Mouse (Mus musculus): ENCODE data around the gene Mgat3. TPM values are rescaled to one million over a fixed set of nuclear protein-coding genes. Genes with fewer than 3 reads are reported as not detected.

Mgat3 gene
- polyA plus RNA-seq, 1 experiment from 2014 or later = 12.3 TPM

DNA sequence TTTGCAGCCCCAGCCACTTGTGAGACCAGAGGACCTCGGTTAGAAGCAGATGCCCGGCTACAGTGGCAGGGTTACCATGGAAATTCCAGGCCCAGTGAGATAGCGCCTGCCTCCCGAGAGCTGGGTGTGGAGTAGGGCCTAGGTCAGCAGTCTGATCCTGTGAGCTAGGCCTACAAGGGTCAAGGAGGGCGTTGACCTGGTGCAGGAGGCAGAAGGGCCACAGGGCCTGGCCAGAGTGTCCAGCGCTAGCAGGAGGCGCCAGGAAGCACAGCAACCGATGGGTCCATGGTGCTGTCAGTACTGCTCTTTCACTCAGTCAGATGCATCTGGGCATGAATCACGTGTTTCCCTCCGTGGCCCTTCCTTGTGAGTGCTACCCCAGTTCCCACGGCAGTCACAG lies 19.8 kb upstream of the Mgat3 start:
- Histone ChIP-seq H3K36me3 (peaks cover 99% of the 10 kb centered on the region), H3K9me3 (no peaks in the 10 kb centered on the region), H3K4me3 (replicated peaks) (no peak overlapping the region), H3K4me2 (replicated peaks) (no peak overlapping the region), H3K27me3 (no peaks in the 10 kb centered on the region), H3K9ac (replicated peaks) (no peak overlapping the region), H3K27ac (no peak overlapping the region), H3K4me1 (replicated peaks) (no peaks in the 10 kb centered on the region)
- 76% methylated on average over 11 of the region's 11 CpGs for WGBS
- no peak for ATAC-seq

DNA sequence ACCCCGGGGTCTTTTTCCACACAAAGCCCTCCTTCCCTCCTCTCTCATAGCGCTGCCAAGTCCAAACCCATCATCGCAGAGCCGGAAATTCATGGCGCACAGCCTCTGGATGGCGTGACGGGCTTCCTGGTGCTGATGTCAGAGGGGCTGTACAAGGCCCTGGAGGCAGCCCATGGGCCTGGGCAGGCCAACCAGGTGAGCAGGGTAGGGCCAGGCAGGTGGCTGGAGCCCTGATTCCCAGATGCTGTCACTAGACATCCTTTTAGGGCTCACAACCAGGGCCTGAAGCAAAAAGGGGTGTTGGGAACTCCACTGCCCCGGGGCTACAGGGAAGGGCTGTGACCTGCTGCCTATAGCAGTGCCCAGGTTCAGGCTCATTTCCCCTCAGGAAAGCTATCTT lies 17.8 kb upstream of the Mgat3 start:
- H3K9me3 ChIP-seq = no peaks in the 10 kb centered on the region
- 93% methylated on average over 8 of the region's 8 CpGs for WGBS
- H3K4me2 ChIP-seq (replicated peaks) = no peak overlapping the region
- H3K27me3 ChIP-seq = no peaks in the 10 kb centered on the region
- H3K36me3 ChIP-seq = peaks cover 99% of the 10 kb centered on the region
- no peak overlapping the region for H3K9ac ChIP-seq (replicated peaks)
- H3K4me3 ChIP-seq (replicated peaks) = no peak overlapping the region
- ATAC-seq = no peak
- no peaks in the 10 kb centered on the region for H3K4me1 ChIP-seq (replicated peaks)
- H3K27ac ChIP-seq = no peak overlapping the region

DNA sequence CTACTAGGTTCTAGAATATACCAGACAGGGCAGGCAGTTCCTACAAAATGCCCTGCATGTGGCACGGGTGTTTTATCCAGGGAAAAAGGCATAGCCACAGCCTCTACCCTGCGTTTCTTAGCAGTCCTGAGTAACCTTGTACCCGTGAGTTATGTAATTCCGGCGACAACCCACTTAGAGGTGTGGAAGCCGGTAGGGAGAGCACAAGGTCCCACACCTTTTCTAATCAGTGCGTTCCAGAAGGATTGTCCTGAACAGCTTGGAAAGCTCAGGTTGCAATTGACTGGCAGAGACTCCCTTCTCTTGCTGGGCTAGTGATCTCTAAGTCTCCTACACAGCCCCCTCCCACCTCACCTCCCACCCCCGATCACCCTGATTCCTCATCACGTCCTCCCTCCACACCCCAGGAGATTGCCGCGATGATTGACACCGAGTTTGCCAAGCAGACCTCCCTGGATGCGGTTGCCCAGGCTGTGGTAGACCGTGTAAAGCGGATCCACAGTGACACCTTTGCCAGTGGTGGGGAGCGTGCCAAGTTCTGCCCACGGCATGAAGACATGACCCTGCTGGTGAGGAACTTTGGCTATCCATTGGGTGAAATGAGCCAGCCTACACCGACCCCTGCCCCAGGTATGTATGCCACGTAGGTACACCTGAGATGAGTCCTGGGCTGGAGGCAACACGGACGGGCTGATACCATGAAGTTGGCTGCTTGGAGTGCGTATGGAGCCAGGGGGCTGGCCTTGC lies 16.2 kb upstream of the Mgat3 start:
- ATAC-seq = no peak
- Histone ChIP-seq H3K27me3 (no peaks in the 10 kb centered on the region), H3K9me3 (no peaks in the 10 kb centered on the region), H3K27ac (no peak overlapping the region), H3K4me3 (replicated peaks) (no peak overlapping the region), H3K36me3 (peaks cover 100% of the 10 kb centered on the region), H3K4me2 (replicated peaks) (no peak overlapping the region), H3K9ac (replicated peaks) (no peak overlapping the region), H3K4me1 (replicated peaks) (no peaks in the 10 kb centered on the region)
- 94% methylated on average over 22 of the region's 22 CpGs for WGBS

DNA sequence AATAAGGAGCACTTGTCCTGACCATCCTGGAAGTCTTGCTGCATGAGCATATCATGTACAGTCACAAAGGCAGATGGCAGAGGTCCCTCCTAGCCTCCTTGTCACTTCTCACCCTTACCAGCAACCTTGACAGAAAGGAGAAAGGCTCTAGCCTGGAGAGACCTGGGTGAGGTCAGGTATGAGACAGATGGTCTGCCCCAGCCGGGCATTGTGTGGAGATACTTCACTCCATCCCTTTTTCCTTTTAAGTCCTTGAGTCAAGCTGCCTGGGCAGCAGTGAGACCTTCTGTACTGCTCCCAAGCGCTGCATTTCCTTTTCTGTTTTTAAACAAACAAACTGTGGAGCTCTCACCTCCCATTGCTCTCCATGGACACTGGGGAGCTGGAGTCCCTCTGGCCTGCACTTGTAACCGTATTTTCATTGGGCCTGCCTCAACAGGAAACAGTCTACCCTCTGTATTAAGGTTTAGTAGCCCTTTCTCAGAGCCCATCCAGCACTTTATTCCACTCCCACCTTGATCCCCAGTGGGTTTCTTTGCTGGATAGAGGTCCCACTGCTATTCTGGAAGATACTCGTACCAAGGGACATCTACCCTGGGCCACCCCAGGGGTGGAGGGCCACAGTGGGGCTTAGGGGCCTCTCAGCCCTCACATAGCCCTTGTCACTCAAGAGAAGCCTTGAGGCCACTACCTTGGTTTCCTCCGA lies 15.4 kb upstream of the Mgat3 start:
- no peak overlapping the region for H3K4me3 ChIP-seq (replicated peaks)
- H3K4me2 ChIP-seq (replicated peaks) = no peak overlapping the region
- H3K27ac ChIP-seq = no peak overlapping the region
- no peak overlapping the region for H3K9ac ChIP-seq (replicated peaks)
- H3K9me3 ChIP-seq = no peaks in the 10 kb centered on the region
- H3K36me3 ChIP-seq = peaks cover 97% of the 10 kb centered on the region
- no peaks in the 10 kb centered on the region for H3K4me1 ChIP-seq (replicated peaks)
- no peak for ATAC-seq
- 80% methylated on average over 5 of the region's 5 CpGs for WGBS
- no peaks in the 10 kb centered on the region for H3K27me3 ChIP-seq

DNA sequence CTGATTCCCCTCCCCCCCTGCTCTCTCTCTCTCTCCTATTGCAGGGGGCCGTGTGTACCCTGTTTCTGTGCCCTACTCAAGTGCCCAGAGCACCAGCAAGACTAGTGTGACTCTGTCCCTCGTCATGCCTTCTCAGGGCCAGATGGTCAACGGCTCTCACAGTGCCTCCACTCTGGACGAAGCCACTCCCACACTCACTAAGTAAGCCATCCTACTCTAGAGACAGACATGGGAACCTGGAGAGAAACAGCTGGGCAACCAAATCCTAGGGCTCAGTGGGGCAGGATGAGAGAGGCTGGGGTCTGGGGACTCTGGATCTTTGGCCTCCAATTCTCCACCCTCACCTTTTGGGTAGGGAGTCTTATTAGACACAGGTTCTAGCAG lies 14.8 kb upstream of the Mgat3 start:
- no peak overlapping the region; the same call in 1 of the 2 replicates for H3K27ac ChIP-seq
- H3K27me3 ChIP-seq = no peaks in the 10 kb centered on the region
- H3K9ac ChIP-seq (replicated peaks) = no peak overlapping the region
- WGBS = 64% methylated on average over 4 of the region's 4 CpGs
- H3K4me3 ChIP-seq (replicated peaks) = no peak overlapping the region
- no peak for ATAC-seq
- no peaks in the 10 kb centered on the region for H3K4me1 ChIP-seq (replicated peaks)
- no peak overlapping the region for H3K4me2 ChIP-seq (replicated peaks)
- no peaks in the 10 kb centered on the region for H3K9me3 ChIP-seq
- peaks cover 96% of the 10 kb centered on the region for H3K36me3 ChIP-seq

DNA sequence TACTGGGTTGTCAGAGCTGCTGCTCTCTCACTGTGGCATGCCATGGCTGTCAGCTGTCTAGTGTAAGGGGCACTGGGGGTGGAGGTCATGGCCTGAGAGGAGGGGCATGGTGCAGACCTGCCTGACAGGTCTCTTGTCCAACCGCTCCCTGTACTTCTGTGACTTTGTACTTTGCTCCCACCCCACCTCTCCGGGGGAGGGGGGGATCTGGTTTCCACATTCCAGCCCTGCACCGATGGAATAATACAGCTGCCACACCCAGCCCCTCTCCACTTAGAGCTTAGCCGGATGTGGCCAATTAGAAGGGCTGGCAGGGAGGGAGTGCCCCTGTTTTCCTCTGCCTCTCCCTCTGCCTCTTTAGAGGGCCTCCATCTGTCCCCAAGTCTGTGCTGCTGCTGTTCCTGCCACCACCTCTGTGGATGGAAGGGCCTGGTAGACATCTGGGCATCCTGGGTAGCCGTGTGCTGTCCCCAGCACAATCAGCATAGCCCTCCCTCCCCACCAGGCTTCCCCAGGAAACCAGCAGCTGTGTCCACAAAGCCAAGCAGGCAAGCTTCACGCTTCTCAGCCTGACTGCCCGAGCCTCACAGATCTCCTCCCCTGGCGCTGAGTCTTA lies 14.1 kb upstream of the Mgat3 start:
- H3K27me3 ChIP-seq = no peaks in the 10 kb centered on the region
- 46% methylated on average over 8 of the region's 8 CpGs for WGBS
- no peak overlapping the region for H3K9ac ChIP-seq (replicated peaks)
- no peak overlapping the region for H3K4me2 ChIP-seq (replicated peaks)
- ATAC-seq = no peak; the same call in 1 of the 2 replicates
- peak overlapping the region; percentile 47; the same call in 1 of the 2 replicates for H3K27ac ChIP-seq
- H3K9me3 ChIP-seq = no peaks in the 10 kb centered on the region
- peaks cover 91% of the 10 kb centered on the region for H3K36me3 ChIP-seq
- H3K4me3 ChIP-seq (replicated peaks) = no peak overlapping the region
- H3K4me1 ChIP-seq (replicated peaks) = no peaks in the 10 kb centered on the region

DNA sequence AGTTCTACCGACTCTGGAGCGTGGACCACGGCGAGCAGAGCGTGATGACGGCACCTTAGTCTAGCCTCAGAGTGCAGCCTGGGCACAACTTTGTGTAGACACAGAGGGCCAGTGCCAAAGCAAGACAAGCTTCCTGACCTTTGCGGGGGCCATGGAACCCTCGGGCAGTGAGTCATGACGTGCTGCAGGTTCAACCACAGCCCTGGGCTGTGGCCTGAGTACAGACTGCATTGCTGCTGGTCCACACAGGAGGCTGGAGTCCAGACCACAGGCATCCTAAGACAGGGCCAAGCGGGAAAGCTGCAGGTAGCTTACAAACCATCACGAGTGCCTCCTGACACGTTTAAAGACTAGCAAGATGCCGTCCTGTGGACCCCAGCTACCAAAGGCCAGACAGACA lies 13.3 kb upstream of the Mgat3 start:
- Histone ChIP-seq H3K9ac (replicated peaks) (no peak overlapping the region), H3K27ac (peak overlapping the region; percentile 19; the same call in 1 of the 2 replicates), H3K4me2 (replicated peaks) (no peak overlapping the region), H3K36me3 (peaks cover 83% of the 10 kb centered on the region), H3K9me3 (no peaks in the 10 kb centered on the region), H3K4me1 (replicated peaks) (no peaks in the 10 kb centered on the region), H3K4me3 (replicated peaks) (no peak overlapping the region), H3K27me3 (no peaks in the 10 kb centered on the region)
- 91% methylated on average over 13 of the region's 13 CpGs for WGBS
- no peak; the same call in 1 of the 2 replicates for ATAC-seq

DNA sequence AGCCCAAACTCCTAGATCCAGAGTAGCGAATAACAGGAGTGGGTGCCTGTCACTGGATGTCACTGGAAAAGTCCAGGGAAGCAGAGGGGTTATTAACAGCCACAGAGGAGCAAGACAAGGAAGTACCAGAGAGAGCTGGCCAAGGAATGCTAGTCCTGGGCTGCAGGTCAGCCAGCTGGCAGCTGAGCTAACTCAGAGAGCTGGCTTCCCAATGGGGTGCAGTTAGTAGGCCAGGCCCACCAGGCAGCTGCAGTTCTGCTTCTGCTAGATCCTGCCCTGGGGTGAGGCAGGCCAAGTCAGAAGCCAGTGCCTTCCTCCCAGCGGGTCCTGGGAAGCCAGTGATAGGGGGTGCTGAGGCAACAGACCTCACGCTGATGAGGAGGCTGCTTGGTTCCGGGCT lies 12.8 kb upstream of the Mgat3 start:
- WGBS = 90% methylated on average over 4 of the region's 4 CpGs
- Histone ChIP-seq H3K4me2 (replicated peaks) (no peak overlapping the region), H3K4me1 (replicated peaks) (no peaks in the 10 kb centered on the region), H3K9ac (replicated peaks) (no peak overlapping the region), H3K27me3 (no peaks in the 10 kb centered on the region), H3K36me3 (peaks cover 78% of the 10 kb centered on the region), H3K9me3 (no peaks in the 10 kb centered on the region), H3K27ac (no peak overlapping the region), H3K4me3 (replicated peaks) (no peak overlapping the region)
- no peak for ATAC-seq

DNA sequence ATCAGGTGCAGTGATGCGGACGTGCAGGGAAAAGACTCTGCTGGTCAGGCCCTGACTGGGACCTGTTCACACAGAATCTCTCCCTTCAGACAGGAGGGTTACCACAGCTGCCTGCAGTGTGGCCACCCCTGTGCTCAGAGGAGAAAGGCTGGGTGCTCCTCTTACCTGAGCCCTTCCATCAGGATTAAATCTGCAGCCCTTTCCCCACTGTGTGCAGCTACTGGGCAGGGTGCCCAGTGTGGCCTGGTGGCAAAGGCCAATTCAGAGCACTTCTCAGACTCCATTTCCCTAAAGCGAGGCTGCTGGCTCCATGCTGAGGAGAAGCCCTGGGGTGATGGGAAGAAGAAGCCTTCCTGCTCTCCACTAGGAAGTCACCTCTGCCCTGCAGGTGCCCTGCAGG lies 12.3 kb upstream of the Mgat3 start:
- Histone ChIP-seq H3K4me3 (replicated peaks) (no peak overlapping the region), H3K27ac (no peak overlapping the region), H3K36me3 (peaks cover 73% of the 10 kb centered on the region), H3K4me2 (replicated peaks) (no peak overlapping the region), H3K9ac (replicated peaks) (no peak overlapping the region), H3K4me1 (replicated peaks) (no peaks in the 10 kb centered on the region), H3K27me3 (no peaks in the 10 kb centered on the region), H3K9me3 (no peaks in the 10 kb centered on the region)
- WGBS = 85% methylated on average over 3 of the region's 3 CpGs
- no peak for ATAC-seq

DNA sequence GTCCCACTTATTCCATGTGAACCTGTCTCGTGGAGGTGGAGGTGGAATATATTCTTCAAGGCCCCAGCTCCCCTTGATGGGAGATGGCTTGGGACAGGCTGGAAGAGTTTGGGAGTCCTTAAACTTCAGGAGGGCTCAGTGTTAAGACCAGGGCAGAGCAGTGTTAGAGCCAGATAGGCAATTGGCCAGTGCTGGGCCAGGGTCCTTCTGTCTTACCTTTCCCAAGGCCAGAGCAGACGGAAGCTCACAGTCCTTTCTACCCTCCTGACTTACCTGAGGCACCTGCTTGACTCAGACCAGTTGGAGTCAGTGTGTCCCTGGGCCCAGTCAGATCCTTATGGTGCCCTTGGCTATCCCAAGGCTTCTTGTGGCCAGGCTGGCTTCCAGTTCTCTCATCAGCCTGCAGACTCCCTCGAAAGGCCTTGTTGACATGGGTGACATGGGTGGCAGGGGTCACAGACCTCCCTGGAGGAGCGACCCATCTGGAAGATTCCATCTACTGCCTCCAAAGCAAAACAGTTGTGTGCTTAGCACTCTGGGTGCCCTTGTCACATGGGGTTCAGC lies 11.0 kb upstream of the Mgat3 start:
- Histone ChIP-seq H3K27ac (no peak overlapping the region), H3K9me3 (no peaks in the 10 kb centered on the region), H3K36me3 (peaks cover 60% of the 10 kb centered on the region), H3K27me3 (no peaks in the 10 kb centered on the region), H3K4me1 (replicated peaks) (no peaks in the 10 kb centered on the region), H3K9ac (replicated peaks) (no peak overlapping the region), H3K4me3 (replicated peaks) (no peak overlapping the region), H3K4me2 (replicated peaks) (no peak overlapping the region)
- ATAC-seq = no peak
- 95% methylated on average over 4 of the region's 4 CpGs for WGBS

DNA sequence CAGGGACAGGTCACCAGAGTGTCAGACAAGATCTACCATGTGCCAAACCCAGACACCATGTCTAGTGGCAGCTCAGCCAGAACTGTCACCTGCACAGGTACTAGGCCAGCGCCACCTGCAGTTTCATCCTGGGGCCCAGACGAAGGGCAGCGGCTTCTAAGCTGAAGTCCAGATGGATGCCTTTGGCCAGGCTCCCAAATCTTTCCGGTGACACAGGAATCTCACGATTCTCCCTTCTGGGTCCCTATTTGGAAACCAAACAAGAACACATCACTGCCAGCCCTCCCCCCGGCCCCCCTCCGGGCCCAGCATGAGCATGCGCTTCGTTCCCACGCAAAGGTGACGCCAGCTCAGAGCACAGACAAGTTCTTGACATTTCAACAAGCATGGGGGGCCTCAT lies 10.2 kb upstream of the Mgat3 start:
- 83% methylated on average over 11 of the region's 11 CpGs for WGBS
- H3K4me1 ChIP-seq (replicated peaks) = no peaks in the 10 kb centered on the region
- H3K9ac ChIP-seq (replicated peaks) = no peak overlapping the region
- H3K4me3 ChIP-seq (replicated peaks) = no peak overlapping the region
- no peak overlapping the region for H3K27ac ChIP-seq
- no peak overlapping the region for H3K4me2 ChIP-seq (replicated peaks)
- no peaks in the 10 kb centered on the region for H3K27me3 ChIP-seq
- H3K9me3 ChIP-seq = no peaks in the 10 kb centered on the region
- ATAC-seq = no peak
- H3K36me3 ChIP-seq = peaks cover 52% of the 10 kb centered on the region

DNA sequence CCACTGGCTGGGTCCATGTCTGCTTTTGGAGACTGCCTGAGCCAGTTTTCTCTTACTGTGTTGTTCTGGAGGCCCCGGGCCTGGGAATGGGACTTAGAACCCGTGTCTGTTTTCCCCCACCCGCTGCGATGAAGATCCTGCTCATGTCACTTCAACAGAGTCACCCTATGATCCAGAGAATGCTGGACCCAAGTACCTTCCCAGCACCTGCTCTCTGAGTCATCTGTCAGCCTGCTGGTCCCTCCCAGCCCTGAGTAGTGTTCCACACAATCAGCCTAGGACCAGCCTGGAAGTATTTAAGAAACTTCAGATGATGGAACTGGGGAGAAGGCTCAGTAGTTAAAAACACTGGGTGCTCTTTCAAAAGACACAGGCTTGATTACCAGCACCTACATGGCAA lies 9.8 kb upstream of the Mgat3 start:
- no peak overlapping the region for H3K4me3 ChIP-seq (replicated peaks)
- H3K4me1 ChIP-seq (replicated peaks) = no peaks in the 10 kb centered on the region
- no peaks in the 10 kb centered on the region for H3K27me3 ChIP-seq
- WGBS = 90% methylated on average over 4 of the region's 4 CpGs
- ATAC-seq = no peak
- H3K4me2 ChIP-seq (replicated peaks) = no peak overlapping the region
- no peak overlapping the region for H3K27ac ChIP-seq
- H3K9me3 ChIP-seq = no peaks in the 10 kb centered on the region
- peaks cover 48% of the 10 kb centered on the region for H3K36me3 ChIP-seq
- no peak overlapping the region for H3K9ac ChIP-seq (replicated peaks)
